Mouse (Mus musculus): ENCODE results near the gene Sirt2.

- TF ChIP-seq CTCF (IDR thresholded peaks at IDR 0.05; ENCODE audit: low read depth) (no peak), EP300 (IDR thresholded peaks at IDR 0.05; ENCODE audit: low read depth) (peak; percentile 98)
Measured at GRCm38 (mm10) chr7:28824941-28825685, 58.6 kb downstream of the Sirt2 start, which contains the start of gene Ech1.

All from heart, postnatal 0 days (tissue).